Mouse (Mus musculus): ENCODE measurements around the gene Ncor2.

DNA sequence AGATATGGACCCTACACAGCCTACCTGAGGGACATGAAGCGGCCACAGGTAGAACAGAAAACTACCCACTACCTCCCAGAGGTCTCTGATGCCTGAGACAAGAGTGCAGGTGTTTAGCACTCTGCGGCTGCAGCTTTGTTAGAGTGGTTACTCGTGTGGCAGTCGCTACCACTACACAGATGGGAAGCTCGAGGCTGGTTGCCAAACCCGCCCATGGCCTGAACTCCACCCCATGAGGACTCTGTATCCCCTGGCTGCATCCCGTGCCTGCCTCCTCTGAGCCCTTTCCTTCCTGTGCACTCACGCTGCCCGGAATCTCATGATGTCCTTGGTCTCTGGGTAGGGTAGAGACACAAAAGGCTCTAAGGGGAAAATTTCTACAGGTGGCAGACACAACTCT lies 80.3 kb downstream of the Ncor2 start:
- TF ChIP-seq CTCF (IDR thresholded peaks at IDR 0.05; ENCODE audit: extremely low read depth, insufficient read depth, low read length) (no peak), POLR2A (IDR thresholded peaks at IDR 0.05; ENCODE audit: extremely low read depth, insufficient read depth, low read length) (no peak)

All from cortical plate, adult 2 months (tissue).